Mouse (Mus musculus): ENCODE measurements at regions not wholly inside any gene's neighbourhood (a gene's known extent, or its start where the extent isn't known, plus 50 kb on each side); places are given as distances from the start of the nearest gene placed in this dataset.

DNA sequence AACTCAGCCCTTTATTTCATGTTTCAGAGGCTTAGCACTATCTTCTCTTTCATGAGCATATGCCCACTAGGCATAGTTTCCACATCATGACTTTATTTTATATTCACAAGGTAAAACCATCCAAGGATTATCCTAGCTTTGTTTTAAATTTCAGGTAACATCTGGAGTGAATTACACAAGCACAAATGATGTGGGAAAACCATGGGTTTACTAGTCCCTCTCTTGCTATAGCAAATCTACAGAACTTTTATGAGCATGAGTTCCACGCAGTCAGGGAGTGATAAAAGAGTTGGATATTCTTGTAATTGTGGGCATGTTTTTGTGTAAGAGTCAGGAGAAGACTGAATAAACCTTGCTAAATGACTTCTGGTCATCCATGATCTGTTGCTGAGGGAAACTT lies 78.0 kb upstream of the Gm11232 start:
- no peak for DNase-seq (ENCODE audit: low spot score in 2 of 2)

DNA sequence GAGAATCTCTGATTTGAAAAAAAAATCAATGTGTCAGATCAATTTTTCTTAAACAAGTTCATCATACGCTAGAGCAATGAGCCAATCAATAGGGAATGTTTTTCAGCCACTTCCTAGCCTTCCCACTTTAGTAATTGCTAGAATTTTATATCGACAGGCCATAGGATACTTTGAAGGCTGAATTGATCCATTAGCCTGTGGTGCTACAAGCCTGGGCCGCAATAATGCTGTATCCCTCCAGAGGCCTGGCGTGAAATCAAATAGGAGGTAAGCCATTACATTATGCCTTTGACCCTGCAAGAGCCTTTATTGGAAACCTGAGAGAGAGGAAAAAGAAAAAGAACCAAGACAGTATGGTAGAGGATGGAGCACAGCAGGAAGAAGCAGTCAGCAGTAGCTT lies 53.7 kb upstream of the Gm11232 start:
- no peak for DNase-seq (ENCODE audit: low spot score in 2 of 2)

- no peak for DNase-seq (ENCODE audit: low spot score in 2 of 2)
These were observed 50.5 kb upstream of the Gm11232 start for GRCm38 (mm10) chr4:71808271-71808670.
